Mouse (Mus musculus): ENCODE measurements around the gene Capn3.
A peak's percentile ranks its signal among the peaks of the same experiment; 100 is the strongest.

The Capn3 gene

GRCm38 (mm10) chr2:120482506-120483389 is 26.9 kb downstream of the Capn3 start:
- no peak for DNase-seq (ENCODE audit: low spot score)

DNA sequence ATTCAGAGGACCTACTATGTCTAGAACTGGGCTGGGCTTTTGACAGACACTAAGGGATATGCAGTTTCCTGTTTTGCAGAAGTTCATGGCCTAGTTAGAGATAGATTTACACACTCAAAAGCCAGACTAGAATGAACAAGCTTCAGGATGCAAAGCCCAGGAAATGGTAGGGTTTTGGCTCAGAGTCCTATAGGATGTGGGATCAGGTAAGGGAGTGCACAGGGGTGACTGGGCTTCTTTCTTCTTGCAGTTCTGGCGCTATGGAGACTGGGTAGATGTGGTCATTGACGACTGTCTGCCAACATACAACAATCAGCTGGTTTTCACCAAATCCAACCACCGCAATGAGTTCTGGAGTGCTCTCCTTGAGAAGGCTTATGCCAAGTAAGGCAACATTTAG is 28.4 kb downstream of the Capn3 start:
- DNase-seq (ENCODE audit: low spot score) = no peak

DNA sequence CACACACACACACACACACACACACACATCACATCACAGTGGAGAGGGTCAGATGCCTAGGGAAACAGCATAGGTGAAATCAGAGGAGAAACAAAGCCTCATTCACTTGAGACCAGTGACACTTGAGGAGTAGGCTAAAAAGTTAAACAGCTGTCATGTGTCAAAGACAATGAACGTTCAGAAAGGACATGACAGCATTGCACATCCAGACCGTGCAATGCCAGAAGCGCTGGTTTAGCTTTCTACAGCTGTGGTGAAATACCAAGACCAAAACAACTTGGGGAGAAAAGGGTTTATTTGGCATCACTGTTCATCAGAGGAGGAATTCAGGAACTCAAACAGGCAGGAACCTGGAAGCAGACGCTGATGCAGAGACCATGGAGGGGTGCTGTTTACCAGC is 37.4 kb downstream of the Capn3 start:
- no peak for DNase-seq (ENCODE audit: low spot score)

- DNase-seq (ENCODE audit: low spot score) = no peak
Measured at GRCm38 (mm10) chr2:120496511-120496910, 40.7 kb downstream of the Capn3 start.

GRCm38 (mm10) chr2:120499971-120500471 is 44.2 kb downstream of the Capn3 start:
- DNase-seq (ENCODE audit: low spot score) = peak; percentile 14

- DNase-seq (ENCODE audit: low spot score) = no peak
Measured at GRCm38 (mm10) chr2:120501136-120501918, 45.5 kb downstream of the Capn3 start.

DNA sequence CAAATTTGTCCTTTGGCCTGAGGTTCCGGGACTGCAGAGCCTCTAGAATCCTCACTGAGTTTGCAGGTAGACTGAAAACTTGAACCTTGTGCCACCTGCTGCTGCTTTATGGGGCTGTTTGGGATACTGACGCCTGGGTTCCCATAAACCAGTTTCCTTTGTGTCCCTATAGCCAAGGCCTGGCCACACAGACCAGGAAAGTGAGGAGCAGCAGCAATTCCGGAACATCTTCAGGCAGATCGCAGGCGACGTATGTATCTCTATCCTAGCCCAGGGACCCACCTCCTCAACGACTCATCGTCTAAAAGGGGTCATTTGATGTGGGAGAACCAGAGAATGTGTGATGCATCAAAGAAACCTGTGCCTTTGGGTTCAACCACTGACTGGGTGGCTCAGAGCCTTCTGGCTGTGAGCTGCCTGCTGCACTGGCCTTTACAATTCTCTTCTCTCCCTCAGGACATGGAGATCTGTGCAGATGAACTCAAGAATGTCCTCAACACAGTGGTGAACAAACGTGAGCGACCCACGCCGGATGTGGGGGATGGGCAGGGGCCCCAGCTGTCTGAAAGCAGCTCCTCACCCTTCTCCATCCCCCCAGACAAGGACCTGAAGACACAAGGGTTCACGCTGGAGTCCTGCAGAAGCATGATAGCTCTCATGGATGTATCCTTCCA is 46.2 kb downstream of the Capn3 start:
- DNase-seq (ENCODE audit: low spot score) = no peak

- no peak for DNase-seq (ENCODE audit: low spot score)
Measured at GRCm38 (mm10) chr2:120502605-120502990, 46.8 kb downstream of the Capn3 start.

GRCm38 (mm10) chr2:120503094-120503493 is 47.3 kb downstream of the Capn3 start:
- DNase-seq (ENCODE audit: low spot score) = no peak

- no peak for DNase-seq (ENCODE audit: low spot score)
Measured at GRCm38 (mm10) chr2:120503992-120504391, 48.2 kb downstream of the Capn3 start.

GRCm38 (mm10) chr2:120514181-120514580 is 58.4 kb downstream of the Capn3 start:
- no peak for DNase-seq (ENCODE audit: low spot score)

DNA sequence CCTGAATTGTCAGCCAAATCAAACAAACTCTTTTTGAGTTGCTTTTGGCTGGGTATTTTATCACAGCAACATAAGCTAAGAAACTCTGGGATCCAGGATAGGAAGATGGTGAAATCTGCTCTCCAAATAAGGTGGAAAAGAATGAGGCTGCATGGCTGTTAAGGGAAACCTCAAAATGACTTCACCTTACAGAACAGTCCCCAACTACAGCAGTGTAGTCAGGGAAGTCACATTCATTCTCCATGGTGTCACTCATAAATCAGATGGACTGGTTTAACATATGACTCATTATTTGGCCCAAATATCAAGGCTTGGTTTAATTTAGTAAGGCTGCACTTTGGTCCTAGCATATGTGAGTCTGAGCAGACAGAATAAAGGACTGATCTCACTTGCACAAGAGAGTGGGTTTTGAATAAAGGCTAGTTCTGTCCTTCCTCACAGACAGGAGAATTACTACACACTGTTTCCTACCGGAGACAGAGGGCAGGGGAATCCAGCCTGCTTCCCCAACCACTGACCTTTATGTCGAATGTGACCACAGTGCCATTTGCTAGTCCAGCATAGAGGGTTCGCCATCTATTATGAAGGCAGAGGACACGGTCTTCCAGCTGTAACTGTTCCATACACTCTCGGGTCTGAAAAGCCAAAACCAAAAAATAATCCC is 62.9 kb downstream of the Capn3 start:
- peak; percentile 10 for DNase-seq (ENCODE audit: low spot score)

DNA sequence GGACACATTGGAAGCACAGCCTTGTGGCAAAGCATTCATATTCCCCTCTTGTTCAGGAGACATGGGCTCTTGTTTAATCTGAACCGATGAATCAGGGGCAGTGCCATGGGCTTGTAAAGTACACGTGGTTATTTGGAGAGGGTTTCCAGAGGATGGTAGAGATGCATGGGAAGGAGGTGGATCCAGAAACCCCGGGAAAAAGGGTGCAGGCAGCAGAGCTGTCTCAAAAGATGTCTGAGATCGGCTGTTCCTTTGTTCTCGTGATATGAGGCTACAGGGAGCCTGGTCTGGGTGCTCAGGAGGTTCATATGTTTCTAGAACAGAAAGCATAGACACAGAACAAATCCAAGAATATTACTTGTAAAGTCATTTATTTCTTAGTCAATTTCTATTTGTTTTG is 71.0 kb downstream of the Capn3 start:
- DNase-seq (ENCODE audit: low spot score) = no peak

- no peak for DNase-seq (ENCODE audit: low spot score)
Measured at GRCm38 (mm10) chr2:120529531-120529930, 73.7 kb downstream of the Capn3 start.

GRCm38 (mm10) chr2:120531223-120531622 is 75.4 kb downstream of the Capn3 start:
- no peak for DNase-seq (ENCODE audit: low spot score)

GRCm38 (mm10) chr2:120539333-120539732 is 83.5 kb downstream of the Capn3 start:
- DNase-seq (ENCODE audit: low spot score) = no peak

- DNase-seq (ENCODE audit: low spot score) = peak; percentile 90
Measured at GRCm38 (mm10) chr2:120539778-120540208, 84.0 kb downstream of the Capn3 start.

- DNase-seq (ENCODE audit: low spot score) = no peak
Measured at GRCm38 (mm10) chr2:120544732-120545131, 88.9 kb downstream of the Capn3 start.

All from lung, postnatal 25 days (tissue).